Mouse (Mus musculus) stomach, embryonic 14.5 days (tissue): ENCODE data around the gene 1700001C19Rik. TPM values are rescaled to one million over a fixed set of nuclear protein-coding genes. Genes with fewer than 3 reads are reported as not detected.
"Not testable (repeated sequence)": the region's sequence is repeated elsewhere in the genome, so short reads cannot be mapped to it uniquely, and the experiment has no call there.

ENCODE experiments used
- ATAC-seq: fragments of 200-750 bp; cut with Nextera tagmentation; 2 replicates; pipeline ENCODE4 v1.8.0; 2017; ENCODE audit warnings: low read depth, moderate TSS enrichment; ENCODE audit not compliant: insufficient number of reproducible peaks, insufficient read depth, low FRiP score
- H3K27ac ChIP-seq: fragments of 300-500 bp; sonication (generic); 2 replicates; pipeline ENCODE4 v1.5.1; 2014; ENCODE audit warnings: mild to moderate bottlenecking, low read length, moderate library complexity, mixed read lengths
- H3K27me3 ChIP-seq: fragments of 300-500 bp; sonication (generic); 2 replicates; pipeline ENCODE4 v1.6.1; 2014; ENCODE audit warnings: low read length, control low read depth, mixed read lengths; ENCODE audit not compliant: control insufficient read depth, insufficient read depth
- H3K36me3 ChIP-seq: fragments of 300-500 bp; sonication (generic); 2 replicates; pipeline ENCODE4 v1.6.1; 2014; ENCODE audit warnings: mild to moderate bottlenecking, control low read depth, low read length, moderate library complexity, mixed read lengths; ENCODE audit not compliant: control insufficient read depth, insufficient read depth
- H3K4me1 ChIP-seq: fragments of 300-500 bp; sonication (generic); 2 replicates; pipeline ENCODE4 v1.6.1; 2014; ENCODE audit warnings: low read length, control low read depth, mixed read lengths; ENCODE audit not compliant: control insufficient read depth, insufficient read depth
- H3K4me2 ChIP-seq: fragments of 300-500 bp; sonication (generic); replicated peaks from 2 replicates; pipeline ENCODE4 v1.6.1; 2014; ENCODE audit warnings: low read depth, low read length, control low read depth
- H3K4me3 ChIP-seq: fragments of 300-500 bp; sonication (generic); 2 replicates; pipeline ENCODE4 v1.5.1; 2014; ENCODE audit warnings: low read depth, low read length, control low read depth
- H3K9ac ChIP-seq: fragments of 300-500 bp; sonication (generic); replicated peaks from 2 replicates; pipeline ENCODE4 v1.6.1; 2014; ENCODE audit warnings: low read depth, mild to moderate bottlenecking, control low read depth, low read length, moderate library complexity, mixed read lengths
- H3K9me3 ChIP-seq: fragments of 300-500 bp; sonication (generic); 2 replicates; pipeline ENCODE4 v1.6.1; 2016; ENCODE audit warnings: low read depth, low read length, control low read depth; ENCODE audit not compliant: control insufficient read depth
- WGBS: fragments of 180-500 bp; shearing (Covaris S2); extraction: QIAGEN DNeasy Blood & Tissue Kit; methylation state at CpG from one replicate; pipeline ENCODE4 v1.1.7; 2014; 5-methylcytosine and 5-hydroxymethylcytosine counted together
- polyA plus RNA-seq: library from polyadenylated mRNA; unstranded; fragments of >200 nt; fragmentation: Nextera tagmentation; extraction: Ambion mirVana; gene quantifications from 2 replicates; pipeline ENCODE4 v1.2.1, GENCODE M21; 2014

1700001C19Rik gene
- polyA plus RNA-seq, 1 experiment from 2014 or later, result 0.58 TPM

DNA sequence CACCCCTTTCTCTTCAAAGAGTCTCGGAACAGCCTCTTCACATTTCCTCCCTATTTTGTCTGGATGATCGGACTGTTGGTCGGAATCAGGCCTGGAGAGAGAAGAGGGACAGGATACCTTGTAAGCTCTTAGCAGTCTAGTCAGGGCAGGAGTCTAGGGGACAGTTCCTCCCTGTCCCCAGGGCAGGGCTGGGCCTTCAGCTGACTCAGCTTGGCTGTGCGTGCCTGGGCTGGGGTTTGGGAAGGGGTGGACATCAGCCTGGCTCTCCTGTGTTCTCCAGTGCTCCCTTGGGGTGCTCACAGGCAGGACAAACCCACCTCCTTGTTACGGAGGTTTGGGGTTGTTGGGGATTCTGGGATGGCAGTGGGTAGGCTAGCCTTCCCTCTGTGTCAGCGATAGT is 1.4 kb upstream of the 1700001C19Rik start:
- Histone ChIP-seq H3K4me3 (peak overlapping the region; percentile 44; the same call in 1 of the 2 replicates), H3K27ac (peak overlapping the region; percentile 1; the same call in 1 of the 2 replicates), H3K36me3 (no peaks in the 10 kb centered on the region), H3K4me2 (peak overlapping the region; percentile 57), H3K4me1 (peaks cover 18% of the 10 kb centered on the region; the same call in 1 of the 2 replicates), H3K9me3 (no peaks in the 10 kb centered on the region), H3K27me3 (0 out of 2 replicates have a peak, but pooled peaks cover 3% of the 10 kb centered on the region), H3K9ac (no peak overlapping the region)
- ATAC-seq, result no peak
- 53% methylated on average over 6 of the region's 6 CpGs for WGBS

DNA sequence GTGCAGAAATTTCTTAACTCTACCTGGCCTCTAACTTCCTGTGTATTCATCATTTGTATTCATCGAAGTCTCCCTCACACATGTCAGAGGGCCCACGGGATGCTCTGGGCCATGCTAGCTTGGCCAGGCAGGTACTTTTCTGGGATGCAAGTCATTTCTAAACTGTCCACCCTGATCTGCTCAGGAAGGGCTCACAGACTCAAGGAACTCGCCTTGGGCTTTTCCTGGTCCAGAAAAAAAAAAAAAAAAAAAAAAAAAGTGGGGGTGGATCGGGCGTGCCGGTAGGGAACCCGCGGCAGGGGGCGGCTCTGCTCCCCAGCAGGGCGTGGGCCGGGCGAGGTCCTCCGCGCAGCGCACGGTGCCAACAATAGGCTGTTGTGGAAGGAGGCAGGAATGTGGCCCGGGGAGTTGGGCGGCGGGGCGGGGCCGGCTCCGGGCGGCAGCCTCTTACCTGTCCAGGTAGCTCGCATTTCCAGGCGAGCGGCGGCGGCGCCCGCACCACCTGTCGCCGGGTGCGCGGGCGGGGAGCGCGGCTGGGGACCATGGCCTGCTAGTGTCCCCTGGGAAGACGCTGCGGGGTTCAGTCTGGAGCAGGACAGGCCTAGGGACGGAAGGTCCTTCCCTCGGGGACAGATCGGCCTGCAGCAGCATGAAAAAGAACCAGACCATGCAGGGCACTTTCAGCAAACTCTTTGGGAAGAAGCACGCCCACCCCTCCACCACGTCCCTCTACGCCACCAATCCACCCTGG is 845 bp downstream of the 1700001C19Rik start, which contains the start of gene AI661453:
TSS of gene AI661453 (plus strand) at position 460 of the 751 bp plus-strand sequence.
- Histone ChIP-seq H3K4me2 (peak within 1 kb of the TSS; percentile 57), H3K9ac (peak within 1 kb of the TSS; percentile 28), H3K9me3 (no peaks in the 10 kb centered on the region), H3K36me3 (no peaks in the 10 kb centered on the region), H3K27ac (peak within 1 kb of the TSS; percentile 64; the same call in 1 of the 2 replicates), H3K27me3 (0 out of 2 replicates have a peak, but pooled peaks cover 3% of the 10 kb centered on the region), H3K4me3 (peak within 1 kb of the TSS; percentile 44), H3K4me1 (peaks cover 13% of the 10 kb centered on the region; the same call in 1 of the 2 replicates)
- 3% methylated on average over 45 of the region's 45 CpGs for WGBS
- peak; percentile 91 for ATAC-seq

DNA sequence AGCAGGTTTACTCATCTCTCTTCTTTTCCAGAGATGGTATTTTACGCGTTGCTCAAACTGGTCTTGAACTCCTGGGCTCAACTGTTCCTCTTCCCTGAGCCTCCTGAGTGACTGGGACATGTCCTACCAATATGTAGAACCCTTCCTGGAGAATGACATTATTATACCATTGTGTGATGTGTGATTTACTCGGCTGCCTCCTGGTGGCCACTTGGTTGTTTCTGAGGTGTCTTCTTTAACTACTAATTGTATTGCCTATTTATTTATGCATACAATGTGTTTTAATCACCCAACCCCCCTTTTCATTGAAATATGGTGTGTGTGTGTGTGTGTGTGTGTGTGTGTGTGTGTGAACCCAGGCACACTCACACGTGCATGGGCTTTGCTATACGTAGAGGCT is 6.4 kb downstream of the 1700001C19Rik start:
- no peak for ATAC-seq
- no peaks in the 10 kb centered on the region for H3K36me3 ChIP-seq
- WGBS, result 75% methylated on average over 5 of the region's 5 CpGs

DNA sequence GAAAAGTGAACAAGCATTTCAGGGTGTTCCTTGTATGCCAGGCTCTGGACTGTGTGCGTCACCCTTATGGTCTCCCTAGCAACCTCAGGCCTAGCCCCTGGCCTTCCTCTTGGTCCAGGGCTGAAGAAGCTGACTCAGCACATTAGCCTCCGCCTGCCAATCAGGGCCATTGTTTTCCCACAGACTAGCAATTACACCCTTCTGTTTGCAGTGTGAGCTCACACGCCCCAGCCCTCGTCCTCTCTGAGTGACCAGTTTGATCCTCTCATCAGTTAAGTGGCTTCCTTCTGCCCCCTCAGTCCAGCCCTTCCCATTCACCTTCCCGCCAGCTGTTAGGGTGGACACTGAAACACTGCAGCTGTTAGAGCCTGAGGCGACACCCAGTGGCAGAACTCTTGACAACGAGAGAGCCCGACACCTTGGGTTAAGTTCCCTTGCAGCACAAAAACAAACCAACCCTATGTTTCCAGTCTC is 8.3 kb downstream of the 1700001C19Rik start:
- Histone ChIP-seq H3K4me3 (no peak overlapping the region), H3K27ac (no peak overlapping the region), H3K4me1 (peaks cover 9% of the 10 kb centered on the region; the same call in 1 of the 2 replicates), H3K9ac (no peak overlapping the region), H3K36me3 (no peaks in the 10 kb centered on the region), H3K4me2 (no peak overlapping the region), H3K27me3 (no peaks in the 10 kb centered on the region), H3K9me3 (no peaks in the 10 kb centered on the region)
- WGBS, result 9% methylated on average over 8 of the region's 8 CpGs
- ATAC-seq, result peak; percentile 72

More for the DNA sequence above, 6.4 kb downstream of the 1700001C19Rik start:
- Histone ChIP-seq H3K27ac (no peak overlapping the region), H3K4me1 (peaks cover 9% of the 10 kb centered on the region; the same call in 1 of the 2 replicates), H3K27me3 (no peaks in the 10 kb centered on the region), H3K4me2 (no peak overlapping the region), H3K9ac (no peak overlapping the region), H3K4me3 (no peak overlapping the region), H3K9me3 (no peaks in the 10 kb centered on the region)

DNA sequence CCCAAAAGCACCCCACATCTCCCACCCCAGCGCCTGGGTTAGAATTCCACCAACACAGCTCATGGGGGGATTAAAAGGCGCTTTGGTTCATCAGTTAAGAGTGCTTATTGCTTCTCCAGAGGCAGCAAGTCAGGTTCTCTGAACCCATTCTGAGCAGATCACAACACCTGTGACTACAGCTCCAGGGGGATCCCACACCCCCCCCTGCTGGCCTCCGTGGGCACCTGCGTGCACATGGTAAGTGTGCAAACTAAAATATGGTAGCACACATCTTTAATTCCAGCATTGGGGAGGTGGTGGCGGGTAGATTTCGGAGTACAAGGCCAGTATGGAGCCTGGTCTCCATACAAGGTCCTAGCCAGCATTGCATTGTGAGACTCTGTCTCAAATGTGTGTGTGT is 9.9 kb downstream of the 1700001C19Rik start:
- H3K9ac ChIP-seq, result no peak overlapping the region
- no peak for ATAC-seq
- no peak overlapping the region for H3K27ac ChIP-seq
- no peaks in the 10 kb centered on the region for H3K9me3 ChIP-seq
- no peaks in the 10 kb centered on the region for H3K36me3 ChIP-seq
- H3K4me2 ChIP-seq, result no peak overlapping the region
- H3K4me3 ChIP-seq, result no peak overlapping the region
- H3K4me1 ChIP-seq, result peaks cover 9% of the 10 kb centered on the region; the same call in 1 of the 2 replicates
- H3K27me3 ChIP-seq, result no peaks in the 10 kb centered on the region
- WGBS, result 69% methylated on average over 6 of the region's 6 CpGs

DNA sequence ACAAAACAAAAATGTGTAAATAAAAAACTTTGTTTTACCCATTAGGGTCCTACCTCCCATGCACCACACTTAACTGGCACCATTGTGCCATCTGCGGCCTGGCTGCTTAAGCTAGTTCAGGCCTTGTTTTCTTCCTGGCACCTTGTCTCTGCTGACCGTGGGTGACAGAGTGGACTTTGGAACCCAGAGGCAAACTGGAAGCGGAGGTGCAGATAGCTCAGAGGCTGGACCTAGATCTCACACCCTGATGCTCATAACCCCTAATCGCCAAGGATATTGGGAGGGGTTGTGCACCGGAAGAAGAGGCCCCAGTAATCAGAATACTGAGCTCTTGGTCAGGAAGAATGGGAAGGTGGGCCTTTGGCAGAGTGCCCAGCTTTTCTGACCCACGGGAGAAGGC is 13.0 kb downstream of the 1700001C19Rik start:
- no peak overlapping the region for H3K9ac ChIP-seq
- no peak overlapping the region for H3K4me2 ChIP-seq
- ATAC-seq, result no peak
- peaks cover 8% of the 10 kb centered on the region; the same call in 1 of the 2 replicates for H3K4me1 ChIP-seq
- H3K4me3 ChIP-seq, result no peak overlapping the region
- no peaks in the 10 kb centered on the region for H3K27me3 ChIP-seq
- H3K36me3 ChIP-seq, result no peaks in the 10 kb centered on the region
- H3K9me3 ChIP-seq, result no peaks in the 10 kb centered on the region
- WGBS, result 62% methylated on average over 6 of the region's 6 CpGs
- no peak overlapping the region for H3K27ac ChIP-seq

DNA sequence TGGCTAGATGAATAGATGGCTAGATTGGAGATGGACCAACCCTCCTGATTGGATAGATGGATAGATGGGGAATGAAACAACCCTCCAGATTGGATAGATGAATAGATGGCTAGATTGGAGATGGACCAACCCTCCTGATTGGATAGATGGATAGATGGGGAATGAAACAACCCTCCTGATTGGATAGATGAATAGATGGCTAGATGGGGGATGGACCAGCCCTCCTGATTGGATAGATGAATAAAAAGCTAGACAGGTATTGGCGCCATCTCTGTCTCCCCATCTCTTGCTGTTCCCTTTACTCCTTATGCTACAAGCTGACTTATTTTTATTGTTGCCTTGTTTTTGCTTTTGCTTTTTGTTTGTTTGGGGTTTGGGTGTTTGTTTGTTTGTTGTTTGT is 14.6 kb downstream of the 1700001C19Rik start:
- not testable (repeated sequence) for H3K27me3 ChIP-seq, ATAC-seq, H3K36me3 ChIP-seq, H3K27ac ChIP-seq, H3K4me2 ChIP-seq, H3K4me1 ChIP-seq, H3K9ac ChIP-seq, H3K9me3 ChIP-seq, H3K4me3 ChIP-seq
- WGBS, result 100% methylated on average over 1 of the region's 1 CpGs

DNA sequence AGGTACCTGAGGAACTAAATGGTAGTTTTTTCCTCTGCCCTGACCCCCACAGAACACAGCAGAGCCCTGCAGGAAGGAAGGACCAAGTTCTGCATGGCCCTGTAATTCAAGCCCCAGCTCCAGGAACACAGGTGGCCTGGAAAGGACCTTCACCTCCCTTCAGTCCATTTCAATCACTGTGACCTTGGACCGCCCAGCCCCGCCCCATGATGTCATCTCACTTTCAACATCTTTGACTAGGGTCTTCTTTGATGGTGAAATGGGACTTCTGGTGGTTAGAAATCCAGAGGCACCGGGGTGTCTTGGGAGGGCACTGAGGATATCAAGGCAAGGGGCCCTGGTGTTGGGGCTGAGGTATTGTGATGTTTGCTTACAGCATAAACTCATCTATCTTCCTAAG is 15.6 kb downstream of the 1700001C19Rik start:
- ATAC-seq, result no peak
- Histone ChIP-seq H3K4me2 (no peak overlapping the region), H3K27me3 (no peaks in the 10 kb centered on the region), H3K9ac (no peak overlapping the region), H3K36me3 (no peaks in the 10 kb centered on the region), H3K4me3 (no peak overlapping the region), H3K4me1 (no peaks in the 10 kb centered on the region), H3K27ac (no peak overlapping the region), H3K9me3 (no peaks in the 10 kb centered on the region)
- WGBS, result 80% methylated on average over 3 of the region's 3 CpGs
